Mouse (Mus musculus) spleen, adult 2 months (tissue): ENCODE results near the gene Mblac1. TPM values are rescaled to one million over a fixed set of nuclear protein-coding genes. Genes with fewer than 3 reads are reported as not detected.
A peak's percentile ranks its signal among the peaks of the same experiment; 100 is the strongest.

Experiments
- DNase-seq, 2 experiments: peaks; one replicate each; pipeline versions ENCODE4 v3.0.0 to v3.0.0-alpha.2; 2012 to 2021; ENCODE audit warnings: low spot score in 2 of 2, low read depth in 1 of 2
- H3K27ac ChIP-seq: fragments of 200-500 bp; 2 replicates; pipeline ENCODE4 v1.5.1; 2012; ENCODE audit warnings: low read length, inconsistent platforms; ENCODE audit not compliant: insufficient read depth
- H3K27me3 ChIP-seq: fragments of 200-500 bp; 2 replicates; pipeline ENCODE4 v1.6.1; 2012; ENCODE audit warnings: mild to moderate bottlenecking, moderate library complexity, low read length, inconsistent platforms; ENCODE audit not compliant: control insufficient read depth, insufficient read depth
- H3K36me3 ChIP-seq: fragments of 200-500 bp; 2 replicates; pipeline ENCODE4 v1.6.1; 2012; ENCODE audit warnings: mild to moderate bottlenecking, low read length, inconsistent platforms; ENCODE audit not compliant: control insufficient read depth, insufficient read depth
- H3K4me1 ChIP-seq: fragments of 200-500 bp; 2 replicates; pipeline ENCODE4 v1.6.1; 2011; ENCODE audit warnings: inconsistent platforms; ENCODE audit not compliant: control insufficient read depth, insufficient read depth, insufficient read length
- H3K4me3 ChIP-seq: fragments of 200-500 bp; 2 replicates; pipeline ENCODE4 v1.5.1; 2011; ENCODE audit warnings: mild to moderate bottlenecking, inconsistent platforms; ENCODE audit not compliant: insufficient read depth, insufficient read length; ENCODE audit errors: extremely low read depth
- CTCF ChIP-seq: fragments of 200-500 bp; IDR thresholded peaks from 2 replicates; pipeline ENCODE4 v1.5.1; 2011; ENCODE audit warnings: mild to moderate bottlenecking, inconsistent platforms; ENCODE audit not compliant: insufficient read depth, insufficient read length, insufficient replicate concordance; ENCODE audit errors: extremely low read depth
- POLR2A ChIP-seq: fragments of 200-500 bp; IDR thresholded peaks from 2 replicates; pipeline ENCODE4 v1.6.1; 2011; ENCODE audit warnings: low read depth, low read length, inconsistent platforms
- WGBS: fragments of 180-500 bp; shearing (Covaris S2); methylation state at CpG from one replicate; pipeline ENCODE4 v1.1.7; 2018; 5-methylcytosine and 5-hydroxymethylcytosine counted together
- polyA plus RNA-seq: library from polyadenylated mRNA; depleted of rRNA; stranded (reverse); fragments of >200 nt; gene quantifications from 2 replicates; pipeline ENCODE4 v1.2.3, GENCODE M21; 2012

Mblac1 gene
- polyA plus RNA-seq, 1 experiment: 2.6 TPM

DNA sequence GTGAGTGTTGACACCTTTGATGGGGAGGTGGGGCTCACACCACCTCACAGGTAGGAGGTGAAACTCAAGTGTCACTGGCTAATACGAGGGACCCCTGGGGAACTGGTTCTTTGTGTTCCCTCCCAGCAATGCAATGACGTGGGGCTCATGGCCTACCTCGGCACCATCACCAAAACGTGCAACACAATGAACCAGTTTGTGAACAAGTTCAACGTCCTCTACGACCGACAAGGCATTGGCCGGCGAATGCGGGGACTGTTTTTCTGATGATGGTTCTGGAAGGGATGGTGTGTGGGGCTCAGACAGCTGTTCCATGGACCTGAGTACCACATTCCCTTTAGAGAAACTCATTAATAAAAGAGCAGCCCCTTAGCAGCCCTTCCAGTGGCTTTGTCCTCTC lies 30.5 kb upstream of the Mblac1 start:
- 91% methylated on average over 10 of the region's 10 CpGs for WGBS
- TF ChIP-seq POLR2A (no peak), CTCF (no peak)
- H3K36me3 ChIP-seq: peaks cover 39% of the 10 kb centered on the region

DNA sequence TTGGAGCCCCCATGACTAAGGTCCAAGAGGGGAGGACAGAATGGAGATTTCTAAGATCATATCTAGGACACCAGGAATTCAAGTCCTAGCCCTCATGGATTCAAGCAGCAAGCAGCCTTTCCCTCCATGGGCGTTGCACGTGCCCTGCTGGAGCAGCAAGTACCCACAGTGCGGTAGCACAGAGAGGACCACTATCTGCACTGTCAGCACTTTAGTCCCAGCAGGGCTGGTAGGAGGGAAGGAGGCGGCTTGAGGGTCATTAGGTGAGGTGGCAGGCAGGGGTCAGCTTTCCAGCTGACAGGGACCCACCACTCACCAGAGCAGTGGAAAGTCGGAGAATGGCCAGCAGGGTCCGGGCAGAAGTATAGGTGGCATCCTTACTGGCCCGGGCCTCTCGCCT lies 28.5 kb upstream of the Mblac1 start:
- H3K27ac ChIP-seq: no peak overlapping the region
- 97% methylated on average over 8 of the region's 8 CpGs for WGBS
- peaks cover 39% of the 10 kb centered on the region for H3K36me3 ChIP-seq

More for the DNA sequence above, 30.5 kb upstream of the Mblac1 start:
- Histone ChIP-seq H3K27me3 (no peaks in the 10 kb centered on the region), H3K4me1 (peaks cover 3% of the 10 kb centered on the region; the same call in 1 of the 2 replicates), H3K27ac (no peak overlapping the region), H3K4me3 (no peak overlapping the region)
- no peak for DNase-seq

DNA sequence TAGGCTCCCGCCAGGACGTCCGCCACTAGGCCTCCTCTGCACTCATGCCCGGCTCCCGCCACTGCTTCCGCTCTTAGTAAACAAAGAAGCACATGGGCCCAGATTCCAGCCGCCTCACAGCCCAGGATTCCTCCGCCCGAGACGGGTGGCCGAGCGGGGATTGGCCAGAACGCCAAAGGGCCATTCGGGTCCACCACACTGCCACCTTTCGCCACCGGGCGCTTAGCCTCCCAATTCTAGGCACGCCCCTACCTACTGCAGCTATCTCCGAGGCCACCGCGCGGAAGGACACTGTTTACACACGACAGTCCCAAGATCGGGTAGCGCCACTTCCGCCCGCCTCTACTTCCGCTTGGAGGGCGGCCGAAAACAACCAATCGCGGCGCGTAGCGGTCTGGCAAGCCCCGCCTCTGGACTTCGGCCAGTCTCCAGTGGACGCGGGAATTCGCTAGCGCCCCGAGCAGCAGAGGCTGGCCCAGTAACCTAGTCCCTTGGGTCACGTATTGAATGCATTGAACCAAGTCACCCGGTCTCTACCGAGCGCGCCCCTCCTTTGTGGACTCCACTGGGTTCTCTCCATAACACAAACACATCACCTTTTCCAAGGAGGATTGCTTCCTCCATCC lies 23.1 kb upstream of the Mblac1 start:
- H3K4me1 ChIP-seq: no peaks in the 10 kb centered on the region
- peaks cover 25% of the 10 kb centered on the region for H3K36me3 ChIP-seq
- TF ChIP-seq CTCF (0 out of 2 replicates have a peak, but pooled peaks have one; percentile 0), POLR2A (no peak; the same call in 1 of the 2 replicates)
- peak overlapping the region; percentile 94 for H3K27ac ChIP-seq
- WGBS: under 1% methylated on average over 47 of the region's 47 CpGs
- peak overlapping the region; percentile 92 for H3K4me3 ChIP-seq
- DNase-seq: peak; percentile 90 to 93
- H3K27me3 ChIP-seq: no peaks in the 10 kb centered on the region

More for the DNA sequence above, 28.5 kb upstream of the Mblac1 start:
- DNase-seq: no peak
- Histone ChIP-seq H3K4me1 (peaks cover 3% of the 10 kb centered on the region; the same call in 1 of the 2 replicates), H3K27me3 (no peaks in the 10 kb centered on the region), H3K4me3 (no peak overlapping the region)
- TF ChIP-seq CTCF: no peak
- TF ChIP-seq POLR2A: no peak

DNA sequence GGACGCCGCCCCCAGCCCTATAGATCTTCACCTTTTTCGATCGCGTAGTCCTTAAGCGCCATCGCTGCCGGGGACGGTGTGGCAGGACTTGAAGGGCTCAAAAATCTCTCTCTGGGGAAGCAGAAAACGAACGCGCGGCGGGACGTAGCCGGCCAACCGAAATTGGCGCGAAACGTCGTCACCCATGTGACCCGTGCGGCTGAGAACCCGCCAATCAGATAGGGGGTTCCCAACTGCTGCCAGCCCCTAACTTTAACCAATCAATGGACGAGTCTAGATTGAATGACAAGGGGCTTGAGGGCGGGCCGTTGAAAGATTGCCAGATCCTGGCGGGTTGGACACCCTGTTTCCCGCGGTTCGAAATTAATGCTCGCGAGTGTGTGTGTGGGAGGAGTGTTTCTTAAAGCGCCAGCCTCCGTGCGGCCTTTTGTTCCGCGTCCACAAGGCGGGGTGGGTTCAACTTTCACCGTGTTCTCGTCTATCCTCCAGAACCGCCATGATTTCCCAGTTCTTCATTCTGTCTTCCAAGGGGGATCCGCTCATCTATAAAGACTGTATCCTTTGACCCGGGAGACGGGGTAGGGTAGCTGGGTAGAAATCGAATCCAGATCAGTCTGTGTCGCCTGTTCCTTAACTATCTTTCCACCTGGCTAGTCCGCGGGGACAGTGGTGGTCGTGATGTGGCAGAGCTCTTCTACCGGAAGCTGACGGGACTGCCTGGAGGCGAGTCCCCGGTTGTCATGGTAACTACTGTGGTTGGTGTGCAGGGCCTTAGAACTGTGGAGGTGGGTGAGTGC lies 22.2 kb upstream of the Mblac1 start, which contains the start of the genes Ap4m1 and Mcm7:
TSS of gene Ap4m1 (plus strand) at position 308 of the 797 bp plus-strand sequence.
TSS of gene Mcm7 (minus strand) at position 728 of the 797 bp plus-strand sequence.
- DNase-seq: peak; percentile 92 to 93
- no peaks in the 10 kb centered on the region for H3K27me3 ChIP-seq
- H3K4me3 ChIP-seq: peak within 1 kb of the TSS; percentile 92
- peak within 1 kb of the TSS; percentile 94 for H3K27ac ChIP-seq
- peaks cover 19% of the 10 kb centered on the region for H3K36me3 ChIP-seq
- H3K4me1 ChIP-seq: no peaks in the 10 kb centered on the region
- peak; percentile 29; the same call in 1 of the 2 replicates for TF ChIP-seq POLR2A
- TF ChIP-seq CTCF: no peak
- WGBS: under 1% methylated on average over 54 of the region's 54 CpGs

DNA sequence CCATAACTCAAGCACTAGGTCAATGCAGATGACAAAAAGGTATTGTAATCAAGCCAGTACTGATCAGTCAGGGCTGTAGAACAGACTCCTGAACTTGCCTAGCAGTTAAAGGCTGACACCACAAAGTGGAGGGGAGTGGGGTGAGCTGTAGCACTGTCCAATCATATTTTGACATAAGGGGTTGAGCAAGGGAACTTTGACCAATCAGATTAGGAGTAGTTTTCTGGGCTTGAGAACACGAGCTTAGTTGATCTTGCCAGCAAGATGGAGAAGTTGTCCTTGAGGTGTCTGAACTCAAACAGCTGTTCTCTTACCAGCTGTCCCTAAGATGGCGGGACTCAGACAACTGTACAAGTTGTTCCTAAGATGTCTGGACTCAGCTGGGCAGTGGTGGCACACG lies 20.9 kb upstream of the Mblac1 start:
- Histone ChIP-seq H3K27ac (no peak overlapping the region), H3K36me3 (peaks cover 11% of the 10 kb centered on the region), H3K4me3 (no peak overlapping the region), H3K27me3 (no peaks in the 10 kb centered on the region), H3K4me1 (no peaks in the 10 kb centered on the region)
- WGBS: 73% methylated on average over 3 of the region's 3 CpGs
- no peak for TF ChIP-seq POLR2A
- TF ChIP-seq CTCF: no peak
- DNase-seq: no peak

DNA sequence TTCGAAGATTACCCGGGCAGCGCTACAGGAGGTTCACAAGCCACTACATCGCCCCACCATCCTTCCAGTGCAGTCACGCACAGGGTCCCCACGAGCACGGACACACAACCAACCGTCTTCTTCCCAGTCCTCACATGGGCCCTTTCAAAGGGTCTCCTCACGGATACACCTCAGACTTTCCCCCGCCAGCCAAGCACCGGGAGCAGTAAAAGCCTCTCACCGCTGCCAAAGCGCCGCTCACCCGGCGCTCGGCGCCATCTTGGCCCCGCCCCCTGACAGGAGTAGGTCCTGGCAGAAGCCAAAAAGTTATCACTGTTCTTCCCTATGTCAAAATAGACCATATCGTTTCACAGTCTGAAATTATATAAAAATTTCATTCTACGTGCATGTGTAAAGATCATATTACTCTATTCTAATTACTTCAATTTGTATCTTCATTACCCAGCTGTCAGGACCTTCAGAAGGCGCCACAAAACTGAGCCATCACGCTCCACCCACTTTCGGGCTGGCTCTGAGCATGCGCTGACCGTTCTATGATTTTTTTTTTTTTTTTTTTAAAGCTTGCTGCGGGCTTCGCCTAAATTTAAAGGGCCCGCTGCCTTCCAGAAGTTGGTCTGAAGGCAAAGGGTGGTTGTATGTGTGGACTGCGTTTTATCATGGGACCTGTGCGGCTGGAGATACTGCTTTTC lies 7.0 kb upstream of the Mblac1 start, which contains the start of the genes Taf6 and Cnpy4:
TSS of gene Taf6 (minus strand) at position 502 of the 689 bp plus-strand sequence.
TSS of gene Cnpy4 (plus strand) at position 536 of the 689 bp plus-strand sequence.
- TF ChIP-seq CTCF (no peak), POLR2A (peak; percentile 90)
- Histone ChIP-seq H3K4me1 (no peaks in the 10 kb centered on the region), H3K36me3 (peaks cover 11% of the 10 kb centered on the region), H3K27me3 (no peaks in the 10 kb centered on the region), H3K27ac (peak within 1 kb of the TSS; percentile 79), H3K4me3 (peak within 1 kb of the TSS; percentile 98)
- under 1% methylated on average over 31 of the region's 31 CpGs for whole genome bisulfite sequencing
- peak; percentile 77 to 88 for DNase-seq
